Mouse (Mus musculus) heart, adult 9 months (tissue): ENCODE measurements around the gene B9d2.
A peak's percentile ranks its signal among the peaks of the same experiment; 100 is the strongest.
"Not testable (repeated sequence)": the region's sequence is repeated elsewhere in the genome, so short reads cannot be mapped to it uniquely, and the experiment has no call there.

Experiments
- DNase-seq, 2 experiments: peaks; one replicate each; pipeline ENCODE4 v3.0.0; 2022; ENCODE audit warnings: low spot score in 2 of 2

B9d2 gene

GRCm38 (mm10) chr7:25703793-25704494 is 23.4 kb downstream of the B9d2 start:
- peak in 1 of 2 experiments; percentile 53 for DNase-seq

- no peak for DNase-seq
Measured at GRCm38 (mm10) chr7:25704716-25705364, 24.3 kb downstream of the B9d2 start.

DNA sequence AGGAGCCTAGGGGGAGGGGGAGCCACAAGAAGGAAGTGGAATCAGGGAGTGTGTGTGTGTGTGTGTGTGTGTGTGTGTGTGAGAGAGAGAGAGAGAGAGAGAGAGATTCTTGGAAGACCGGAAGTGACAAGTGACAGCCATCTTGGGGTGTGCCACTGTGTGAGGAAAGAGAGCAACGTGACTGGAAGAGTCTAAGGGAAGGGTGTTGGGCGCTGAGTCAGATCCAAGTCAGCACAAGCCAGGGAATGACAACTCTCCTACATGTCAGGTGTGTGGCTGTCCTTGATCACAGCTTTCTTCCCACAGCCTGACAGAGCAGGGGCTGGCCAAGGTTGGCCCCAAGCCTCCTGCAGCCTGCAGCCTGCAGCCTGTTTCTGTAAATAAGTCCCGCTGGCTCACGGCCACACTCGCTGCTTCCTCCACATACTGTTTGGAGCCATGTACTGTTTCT is 25.2 kb downstream of the B9d2 start:
- peak; percentile 68 to 69 for DNase-seq

GRCm38 (mm10) chr7:25706578-25707170 is 26.1 kb downstream of the B9d2 start:
- DNase-seq: peak in 1 of 2 experiments; percentile 64

- peak; percentile 75 to 87 for DNase-seq
Measured at GRCm38 (mm10) chr7:25707581-25708292, 27.2 kb downstream of the B9d2 start.

DNA sequence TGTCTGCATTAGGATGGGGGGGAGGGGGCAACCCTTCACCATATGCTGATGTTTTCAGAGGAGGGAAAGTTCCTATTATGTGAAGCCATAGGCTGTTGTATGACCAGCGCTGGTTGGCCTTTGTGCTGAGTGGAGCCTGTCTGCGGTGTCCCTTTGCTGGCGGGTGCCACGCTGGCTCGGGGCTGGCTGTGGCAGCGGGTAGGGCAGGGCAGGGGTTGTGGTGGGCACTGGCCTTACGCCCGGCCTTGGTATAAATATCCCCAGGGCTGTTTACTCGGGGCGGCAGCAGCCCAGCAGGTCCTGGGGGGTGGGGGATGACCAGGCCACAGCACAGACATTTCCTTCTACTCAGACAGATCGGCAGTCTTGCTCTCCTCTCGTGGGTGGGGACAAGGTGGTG is 29.4 kb downstream of the B9d2 start:
- peak in 1 of 2 experiments; percentile 60 for DNase-seq

DNA sequence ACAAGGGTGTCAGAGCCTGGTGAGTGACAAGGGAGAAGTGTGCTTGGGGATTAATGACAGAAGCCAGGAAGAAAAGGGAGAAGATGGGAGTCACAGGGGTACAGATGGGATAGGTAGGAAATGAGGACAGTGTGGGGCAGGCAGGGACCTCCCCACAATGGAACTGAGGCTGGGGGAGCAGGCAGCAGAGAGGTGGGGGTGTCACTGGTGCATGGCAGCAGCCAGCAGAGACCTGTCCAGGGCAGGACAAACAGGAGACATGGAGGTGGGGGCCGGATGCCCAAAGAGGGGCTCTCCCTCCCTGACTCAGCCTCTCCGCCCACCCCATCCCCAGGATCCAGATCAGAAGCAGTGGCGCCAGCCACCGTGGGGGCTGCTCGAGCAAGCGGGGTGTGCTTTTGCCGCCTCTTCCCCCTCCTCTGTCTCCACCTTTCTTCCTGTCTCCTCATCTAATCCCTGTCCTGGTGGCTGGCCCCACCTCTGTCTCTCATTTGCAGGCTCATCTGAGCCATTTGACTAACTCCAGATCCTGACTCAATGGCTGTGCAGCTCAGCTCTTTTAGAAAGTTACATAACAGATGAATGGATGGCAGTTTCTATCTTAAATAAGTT is 30.0 kb downstream of the B9d2 start:
- no peak for DNase-seq

DNA sequence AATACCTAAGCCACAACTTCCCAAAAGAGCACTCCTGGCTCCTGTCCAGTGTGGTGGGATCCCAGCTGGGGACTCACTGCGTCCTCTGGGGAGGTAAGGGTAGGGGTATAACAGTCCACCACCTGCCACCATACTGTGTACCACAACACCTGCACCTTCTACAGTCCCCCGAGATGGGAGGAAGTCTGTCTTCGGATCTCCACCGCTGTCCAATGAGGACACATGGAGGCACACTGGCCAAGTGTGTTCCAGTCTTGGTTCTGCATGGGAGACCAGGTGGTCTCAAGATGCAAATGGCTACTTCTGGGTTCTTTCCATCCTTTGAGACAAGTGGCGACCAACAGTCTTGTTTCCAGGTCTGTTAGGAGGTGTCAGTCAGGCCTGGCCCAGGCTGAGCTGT is 30.6 kb downstream of the B9d2 start:
- no peak for DNase-seq

GRCm38 (mm10) chr7:25711731-25712197 is 31.2 kb downstream of the B9d2 start:
- DNase-seq: peak; percentile 76 to 77

DNA sequence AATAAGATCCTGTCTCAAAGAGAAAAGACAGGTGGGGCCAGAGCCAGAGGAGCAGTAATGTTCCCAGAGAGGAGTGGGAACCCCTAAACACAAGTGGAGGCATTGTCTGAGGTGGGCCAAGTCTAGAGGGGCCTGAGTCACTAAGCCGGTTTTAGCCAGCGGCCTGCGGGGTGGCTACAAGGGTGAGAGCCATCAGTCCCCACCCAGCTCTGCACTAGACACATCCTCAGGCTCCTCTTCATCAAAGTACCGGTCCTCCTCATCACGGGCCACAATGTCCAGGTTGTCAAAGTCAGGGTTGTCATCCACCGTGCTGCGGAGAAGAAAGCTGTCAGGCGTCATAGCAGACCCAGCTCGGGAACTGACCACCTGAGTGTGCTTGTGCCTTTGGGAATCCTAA is 32.2 kb downstream of the B9d2 start:
- DNase-seq: no peak

DNA sequence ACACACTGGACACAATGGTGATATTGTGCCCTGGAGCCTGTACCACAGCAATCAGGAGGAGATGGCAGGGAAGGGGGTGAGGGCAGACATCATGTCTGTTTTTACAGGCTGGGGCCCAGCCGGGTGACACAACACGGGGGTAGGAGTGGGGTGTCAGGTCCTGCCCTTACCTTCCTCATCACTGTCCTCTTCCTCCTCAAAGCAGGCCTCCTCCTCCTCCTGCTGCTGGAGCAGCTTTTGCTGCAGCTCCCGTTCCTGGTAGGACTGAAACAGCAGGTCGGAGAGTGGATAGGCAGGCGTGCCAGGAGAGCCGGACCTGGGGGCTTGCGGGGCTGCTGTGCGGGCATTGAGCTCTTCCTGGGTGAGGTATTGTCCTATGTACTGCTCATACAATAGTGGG is 34.0 kb downstream of the B9d2 start:
- DNase-seq: no peak

DNA sequence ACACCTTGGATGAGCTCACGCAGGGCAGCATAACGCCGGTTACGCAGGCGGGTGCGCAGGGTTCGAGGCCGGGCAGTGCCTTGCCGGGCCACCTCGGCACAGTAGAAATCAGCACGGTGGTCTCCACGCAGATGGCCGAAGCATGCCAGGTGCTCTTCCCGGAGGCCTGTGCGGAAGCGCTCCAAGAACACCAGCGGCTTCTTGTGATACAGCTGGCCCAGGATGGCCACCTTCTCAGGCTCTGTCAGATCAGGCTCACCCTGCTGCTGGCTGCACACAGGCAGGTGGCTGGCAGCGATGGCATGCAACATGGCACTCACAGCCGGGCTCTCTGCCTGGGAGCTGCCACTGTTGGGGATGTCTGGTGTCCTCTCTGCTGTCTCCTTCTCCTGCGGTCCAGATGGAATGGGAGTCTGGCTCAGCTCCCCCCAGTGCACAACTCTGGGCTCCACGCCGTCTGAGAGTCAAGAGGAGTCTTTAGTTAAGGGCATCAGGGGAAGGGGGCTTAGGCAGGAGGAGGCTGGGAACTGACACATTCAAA is 35.2 kb downstream of the B9d2 start:
- no peak for DNase-seq

- DNase-seq: no peak
Measured at GRCm38 (mm10) chr7:25717478-25717877, 36.9 kb downstream of the B9d2 start.

DNA sequence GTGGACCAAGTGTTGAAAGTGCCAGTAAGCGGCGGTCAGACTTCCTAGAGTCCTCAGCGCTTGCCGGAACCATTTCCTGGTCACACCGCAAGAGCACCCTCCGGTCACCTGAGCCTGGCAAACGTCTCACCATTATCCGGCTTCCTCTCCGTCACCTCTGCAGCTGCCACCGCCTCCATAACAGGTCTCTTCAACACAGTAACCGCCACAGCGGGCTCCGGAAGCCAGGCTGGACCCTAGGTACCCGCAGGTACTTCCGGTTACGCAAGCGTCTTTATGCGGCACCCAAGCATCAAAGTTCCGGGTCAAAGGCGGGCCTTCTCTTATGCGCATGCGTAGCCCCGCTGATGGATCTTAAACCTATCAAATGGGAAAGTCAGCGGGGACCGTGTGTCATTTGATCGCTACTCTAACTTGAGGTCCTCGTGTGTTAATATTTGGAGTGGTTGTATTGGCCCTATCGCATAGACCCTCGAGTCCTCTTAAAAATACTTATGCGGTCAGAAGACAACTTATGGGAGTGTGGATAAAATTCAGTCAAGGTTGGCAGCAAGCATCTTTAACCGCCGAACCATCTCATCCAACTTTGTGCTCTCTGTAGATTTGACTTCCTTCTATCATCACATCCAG is 38.3 kb downstream of the B9d2 start, which contains the start of gene Ccdc97:
Gene Ccdc97 (minus strand): TSS at position 301 of the 630 bp plus-strand sequence.
- peak; percentile 92 to 95 for DNase-seq

DNA sequence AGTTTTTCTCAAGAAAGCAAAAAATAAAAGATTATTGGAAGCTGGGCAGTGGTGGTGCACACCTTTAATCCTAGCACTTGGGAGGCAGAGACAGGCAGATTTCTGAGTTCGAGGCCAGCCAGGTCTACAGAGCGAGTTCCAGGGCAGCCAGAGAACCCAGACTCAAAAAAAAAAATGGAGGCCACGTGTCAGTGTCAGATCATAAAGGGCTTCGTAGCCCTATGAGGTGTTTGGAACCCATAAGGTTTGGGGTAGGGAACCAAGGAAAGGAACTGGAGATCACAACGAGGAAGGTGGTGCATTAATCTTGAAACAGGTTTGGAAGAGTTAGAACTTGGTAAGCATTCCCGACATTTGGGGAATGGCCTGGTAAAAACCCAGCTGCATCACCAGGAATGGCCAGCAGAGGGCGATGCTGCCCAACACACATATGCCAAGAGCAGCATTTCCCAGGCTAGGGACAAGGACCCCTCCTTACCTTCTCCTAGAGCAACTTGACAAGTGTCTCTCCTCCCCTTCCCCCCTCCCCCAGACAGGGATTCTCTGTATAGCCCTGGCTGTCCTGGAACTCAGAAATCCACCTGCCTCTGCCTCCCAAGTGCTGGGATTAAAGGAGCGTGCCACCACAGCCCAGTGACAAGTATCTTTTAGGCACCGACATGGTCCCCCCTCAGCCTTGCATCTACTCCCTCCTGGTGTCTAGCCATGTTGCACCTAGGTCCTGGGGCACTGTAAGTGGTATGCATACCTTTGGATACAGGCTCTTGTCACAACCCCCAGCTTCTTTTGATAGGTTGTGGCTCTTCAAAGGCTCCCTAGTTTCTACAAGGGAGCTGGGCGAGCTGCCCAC is 39.4 kb downstream of the B9d2 start:
- DNase-seq: peak in 1 of 2 experiments; percentile 82

DNA sequence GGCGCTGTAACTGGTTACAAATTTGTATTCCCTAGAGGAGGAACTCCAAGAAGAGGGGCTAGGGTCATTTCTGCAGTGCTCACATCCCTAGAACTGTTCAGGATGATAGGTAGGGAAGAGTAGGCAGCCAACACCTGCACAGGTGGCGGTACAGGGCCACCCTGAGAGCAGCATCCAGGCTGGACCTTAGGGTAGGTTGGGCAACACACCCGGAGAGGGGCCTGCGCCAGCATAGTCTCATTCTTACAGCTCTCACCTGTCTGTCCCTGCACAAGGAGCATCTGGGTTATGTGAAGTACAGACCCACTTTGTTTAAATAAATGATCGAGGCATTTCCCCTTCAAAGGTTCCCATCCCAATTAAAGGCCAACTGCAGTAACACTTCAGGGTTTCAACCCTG is 40.2 kb downstream of the B9d2 start:
- no peak for DNase-seq

DNA sequence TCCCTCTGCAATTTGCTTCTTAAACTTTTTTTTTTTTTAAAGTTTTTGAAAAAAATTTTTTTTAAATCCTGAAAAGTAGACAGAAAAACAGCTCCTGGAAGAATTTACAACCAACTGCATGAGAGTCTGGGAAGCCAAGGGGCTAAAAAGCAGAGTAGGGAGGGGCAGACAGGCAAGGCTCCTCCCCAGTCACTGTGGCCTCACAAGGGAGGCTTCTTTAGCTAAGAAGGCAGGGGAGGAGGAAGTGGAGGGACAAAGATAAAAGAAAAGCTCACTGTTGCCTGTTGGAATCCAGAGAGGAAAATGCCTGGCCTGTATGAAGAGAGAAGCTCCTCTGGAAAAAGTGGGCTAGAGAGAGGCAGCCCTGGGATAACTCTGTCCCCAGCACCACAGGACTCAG is 41.2 kb downstream of the B9d2 start:
- not testable (repeated sequence) for DNase-seq

GRCm38 (mm10) chr7:25725886-25726285 is 45.3 kb downstream of the B9d2 start:
- no peak for DNase-seq

- DNase-seq: no peak
Measured at GRCm38 (mm10) chr7:25727800-25728199, 47.2 kb downstream of the B9d2 start.

GRCm38 (mm10) chr7:25729396-25729795 is 48.8 kb downstream of the B9d2 start:
- no peak for DNase-seq
